Mouse (Mus musculus): ENCODE results near the gene Ctsf. TPM values are rescaled to one million over a fixed set of nuclear protein-coding genes. Genes with fewer than 3 reads are reported as not detected.

Ctsf gene
- polyA plus RNA-seq, 1 experiment: 31.9 TPM

DNA sequence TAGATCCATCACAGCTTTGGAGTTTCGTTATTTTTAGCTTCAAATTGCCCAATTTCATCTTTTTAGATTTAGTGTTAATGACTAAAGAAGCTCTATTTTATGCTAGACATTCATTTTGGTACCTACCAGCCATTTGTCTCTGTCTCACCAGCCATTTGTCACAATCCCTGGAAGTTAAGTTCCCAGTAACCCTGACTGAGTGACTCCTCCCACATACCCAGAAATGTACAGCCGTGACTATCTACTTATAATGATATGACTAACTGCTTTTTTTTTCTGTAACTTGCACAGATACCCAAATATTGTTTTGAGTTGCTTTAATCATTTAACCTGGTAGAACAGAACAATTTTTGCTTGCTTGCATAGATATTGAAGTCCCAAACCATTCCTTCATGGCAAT is 9.1 kb upstream of the Ctsf start:
- no peak overlapping the region for H3K4me3 ChIP-seq (ENCODE audit: control insufficient read depth, insufficient read depth, low read length)
- H3K27ac ChIP-seq (ENCODE audit: control insufficient read depth, insufficient read depth, low read length): no peak overlapping the region
- 85% methylated on average over 2 of the region's 2 CpGs for WGBS
- no peaks in the 10 kb centered on the region for H3K36me3 ChIP-seq (ENCODE audit: control insufficient read depth, insufficient read depth, low read length)
- no peaks in the 10 kb centered on the region; the same call in 1 of the 2 replicates for H3K27me3 ChIP-seq (ENCODE audit: control insufficient read depth, insufficient read depth, low read length)
- no peak for TF ChIP-seq CTCF (IDR thresholded peaks at IDR 0.05; ENCODE audit: borderline replicate concordance, control insufficient read depth, extremely low read depth, insufficient read depth, low read length, poor library complexity)
- no peak for DNase-seq
- H3K4me1 ChIP-seq (replicated peaks; ENCODE audit: control insufficient read depth, insufficient read depth, low read length): no peaks in the 10 kb centered on the region

DNA sequence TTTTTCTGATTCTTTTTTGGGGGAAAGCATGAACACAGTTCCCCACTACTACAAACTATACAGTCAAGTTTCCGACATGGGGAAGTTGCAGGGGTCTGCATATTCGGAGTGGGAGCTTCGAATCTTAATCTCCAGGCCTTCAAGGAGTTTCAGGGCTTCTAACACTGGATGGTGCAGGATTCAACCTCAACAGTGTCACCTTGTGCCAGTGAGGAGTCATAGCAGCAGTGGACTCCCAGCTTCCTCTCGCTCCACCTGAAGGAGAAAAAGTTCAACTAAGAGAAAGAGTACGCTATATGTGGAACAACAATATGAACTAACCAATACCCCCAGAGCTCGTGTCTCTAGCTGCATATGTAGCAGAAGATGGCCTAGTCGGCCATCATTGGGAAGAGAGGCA is 7.4 kb upstream of the Ctsf start:
- TF ChIP-seq CTCF (IDR thresholded peaks at IDR 0.05; ENCODE audit: borderline replicate concordance, control insufficient read depth, extremely low read depth, insufficient read depth, low read length, poor library complexity) (no peak), POLR2A (IDR thresholded peaks at IDR 0.05; ENCODE audit: control insufficient read depth, extremely low read depth, insufficient read depth, low read length, poor library complexity) (no peak)
- H3K36me3 ChIP-seq (ENCODE audit: control insufficient read depth, insufficient read depth, low read length): no peaks in the 10 kb centered on the region
- no peaks in the 10 kb centered on the region for H3K27me3 ChIP-seq (ENCODE audit: control insufficient read depth, insufficient read depth, low read length)
- no peaks in the 10 kb centered on the region for H3K4me1 ChIP-seq (replicated peaks; ENCODE audit: control insufficient read depth, insufficient read depth, low read length)
- no peak overlapping the region for H3K27ac ChIP-seq (ENCODE audit: control insufficient read depth, insufficient read depth, low read length)
- no peak overlapping the region for H3K4me3 ChIP-seq (ENCODE audit: control insufficient read depth, insufficient read depth, low read length)
- DNase-seq: peak; percentile 27
- 23% methylated on average over 7 of the region's 7 CpGs for WGBS

DNA sequence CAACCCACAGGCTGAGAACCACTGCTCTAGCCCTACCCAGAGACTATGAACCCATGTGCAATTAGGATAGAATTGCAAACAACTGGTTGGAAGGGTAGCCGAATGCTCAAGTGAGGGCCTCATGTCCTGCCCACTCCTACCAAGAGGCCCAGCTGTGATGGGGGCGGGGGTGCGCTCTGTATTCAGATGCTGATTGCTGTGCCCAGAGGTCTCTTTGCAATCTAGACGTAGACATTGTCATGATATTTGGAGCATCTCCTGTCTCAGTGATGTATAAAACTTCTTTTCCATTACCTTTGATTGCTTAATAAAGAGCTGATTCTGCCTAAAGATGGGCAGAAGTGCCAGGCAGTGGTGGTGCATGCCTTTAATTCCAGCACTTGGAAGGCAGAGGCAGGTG is 5.1 kb upstream of the Ctsf start:
- H3K36me3 ChIP-seq (ENCODE audit: control insufficient read depth, insufficient read depth, low read length): no peaks in the 10 kb centered on the region
- peaks cover 6% of the 10 kb centered on the region; the same call in 1 of the 2 replicates for H3K27me3 ChIP-seq (ENCODE audit: control insufficient read depth, insufficient read depth, low read length)
- DNase-seq: no peak
- TF ChIP-seq CTCF (IDR thresholded peaks at IDR 0.05; ENCODE audit: borderline replicate concordance, control insufficient read depth, extremely low read depth, insufficient read depth, low read length, poor library complexity) (no peak), POLR2A (IDR thresholded peaks at IDR 0.05; ENCODE audit: control insufficient read depth, extremely low read depth, insufficient read depth, low read length, poor library complexity) (no peak)
- H3K27ac ChIP-seq (ENCODE audit: control insufficient read depth, insufficient read depth, low read length): no peak overlapping the region
- no peaks in the 10 kb centered on the region for H3K4me1 ChIP-seq (replicated peaks; ENCODE audit: control insufficient read depth, insufficient read depth, low read length)
- WGBS: 87% methylated on average over 4 of the region's 4 CpGs
- H3K4me3 ChIP-seq (ENCODE audit: control insufficient read depth, insufficient read depth, low read length): no peak overlapping the region

DNA sequence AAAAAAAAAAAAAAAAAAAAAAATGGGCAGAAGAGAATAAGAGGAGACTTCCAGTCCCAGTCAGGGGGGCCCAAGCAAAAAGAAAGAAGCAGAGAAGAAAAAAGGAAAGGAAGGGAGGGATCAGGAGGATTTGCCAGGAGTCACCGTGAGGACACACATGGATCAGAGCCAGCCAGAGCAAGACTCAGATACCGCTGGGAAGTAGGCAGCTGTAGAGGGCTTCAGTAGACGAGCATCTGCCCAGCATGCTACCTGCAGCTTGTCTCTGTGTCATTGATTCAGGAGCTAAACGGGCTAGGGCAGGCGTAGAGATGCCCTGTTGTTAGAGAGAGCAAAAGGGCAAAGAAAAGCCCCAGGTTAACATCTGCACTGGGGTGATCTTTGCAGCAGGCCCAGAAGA is 4.6 kb upstream of the Ctsf start:
- 76% methylated on average over 5 of the region's 5 CpGs for WGBS
- H3K36me3 ChIP-seq (ENCODE audit: control insufficient read depth, insufficient read depth, low read length): no peaks in the 10 kb centered on the region
- H3K27me3 ChIP-seq (ENCODE audit: control insufficient read depth, insufficient read depth, low read length): peaks cover 6% of the 10 kb centered on the region; the same call in 1 of the 2 replicates
- H3K27ac ChIP-seq (ENCODE audit: control insufficient read depth, insufficient read depth, low read length): no peak overlapping the region
- no peak overlapping the region for H3K4me3 ChIP-seq (ENCODE audit: control insufficient read depth, insufficient read depth, low read length)
- no peak for DNase-seq
- TF ChIP-seq CTCF (IDR thresholded peaks at IDR 0.05; ENCODE audit: borderline replicate concordance, control insufficient read depth, extremely low read depth, insufficient read depth, low read length, poor library complexity) (no peak), POLR2A (IDR thresholded peaks at IDR 0.05; ENCODE audit: control insufficient read depth, extremely low read depth, insufficient read depth, low read length, poor library complexity) (no peak)
- H3K4me1 ChIP-seq (replicated peaks; ENCODE audit: control insufficient read depth, insufficient read depth, low read length): no peaks in the 10 kb centered on the region

DNA sequence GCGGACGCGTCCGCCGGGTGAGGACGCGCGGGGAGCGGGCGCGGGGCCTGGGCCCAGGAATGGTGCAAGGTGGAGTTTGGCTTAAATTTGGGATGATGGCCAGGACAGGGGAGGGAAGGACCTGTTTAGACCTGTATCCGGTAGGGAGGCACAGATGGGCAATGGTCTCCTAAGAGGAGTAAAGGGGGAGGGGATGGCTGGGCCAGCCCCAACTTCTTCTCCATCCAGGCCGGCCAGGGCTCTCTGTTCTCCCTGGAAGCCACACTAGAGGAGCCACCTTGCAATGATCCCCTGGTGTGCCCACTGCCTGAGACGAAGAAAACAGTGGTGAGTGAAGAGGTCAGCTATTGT is 515 bp downstream of the Ctsf start:
- whole genome bisulfite sequencing: 22% methylated on average over 14 of the region's 14 CpGs
- no peak for DNase-seq
- no peak for TF ChIP-seq POLR2A (IDR thresholded peaks at IDR 0.05; ENCODE audit: control insufficient read depth, extremely low read depth, insufficient read depth, low read length, poor library complexity)
- no peak for TF ChIP-seq CTCF (IDR thresholded peaks at IDR 0.05; ENCODE audit: borderline replicate concordance, control insufficient read depth, extremely low read depth, insufficient read depth, low read length, poor library complexity)
- Histone ChIP-seq H3K36me3 (ENCODE audit: control insufficient read depth, insufficient read depth, low read length) (no peaks in the 10 kb centered on the region), H3K27me3 (ENCODE audit: control insufficient read depth, insufficient read depth, low read length) (peaks cover 6% of the 10 kb centered on the region; the same call in 1 of the 2 replicates), H3K4me3 (ENCODE audit: control insufficient read depth, insufficient read depth, low read length) (peak overlapping the region; percentile 12), H3K4me1 (replicated peaks; ENCODE audit: control insufficient read depth, insufficient read depth, low read length) (no peaks in the 10 kb centered on the region), H3K27ac (ENCODE audit: control insufficient read depth, insufficient read depth, low read length) (no peak overlapping the region)

DNA sequence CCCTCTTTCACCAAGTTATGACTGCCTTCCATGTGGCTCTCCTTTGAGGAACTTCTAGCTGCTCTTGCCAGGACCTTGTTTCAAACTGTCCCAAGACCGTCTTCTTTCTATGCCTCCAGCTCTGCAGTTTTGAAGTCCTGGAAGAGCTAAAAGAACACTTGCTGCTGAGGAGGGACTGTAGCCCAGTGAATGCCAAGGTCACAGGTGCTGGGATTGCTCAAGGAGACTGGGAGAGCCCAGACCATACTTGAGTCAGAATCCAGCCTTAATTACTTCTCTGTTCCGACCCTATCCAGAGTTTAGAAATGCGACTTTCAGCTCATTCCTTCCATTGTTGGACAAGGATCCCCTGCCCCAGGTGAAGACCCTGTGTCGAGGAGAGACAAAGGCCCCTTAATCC is 1.0 kb downstream of the Ctsf start:
- no peak for DNase-seq
- Histone ChIP-seq H3K27me3 (ENCODE audit: control insufficient read depth, insufficient read depth, low read length) (peaks cover 6% of the 10 kb centered on the region; the same call in 1 of the 2 replicates), H3K4me3 (ENCODE audit: control insufficient read depth, insufficient read depth, low read length) (no peak overlapping the region), H3K27ac (ENCODE audit: control insufficient read depth, insufficient read depth, low read length) (no peak overlapping the region; the same call in 1 of the 2 replicates), H3K4me1 (replicated peaks; ENCODE audit: control insufficient read depth, insufficient read depth, low read length) (no peaks in the 10 kb centered on the region), H3K36me3 (ENCODE audit: control insufficient read depth, insufficient read depth, low read length) (no peaks in the 10 kb centered on the region)
- TF ChIP-seq POLR2A (IDR thresholded peaks at IDR 0.05; ENCODE audit: control insufficient read depth, extremely low read depth, insufficient read depth, low read length, poor library complexity) (no peak), CTCF (IDR thresholded peaks at IDR 0.05; ENCODE audit: borderline replicate concordance, control insufficient read depth, extremely low read depth, insufficient read depth, low read length, poor library complexity) (no peak)
- WGBS: 85% methylated on average over 4 of the region's 4 CpGs

DNA sequence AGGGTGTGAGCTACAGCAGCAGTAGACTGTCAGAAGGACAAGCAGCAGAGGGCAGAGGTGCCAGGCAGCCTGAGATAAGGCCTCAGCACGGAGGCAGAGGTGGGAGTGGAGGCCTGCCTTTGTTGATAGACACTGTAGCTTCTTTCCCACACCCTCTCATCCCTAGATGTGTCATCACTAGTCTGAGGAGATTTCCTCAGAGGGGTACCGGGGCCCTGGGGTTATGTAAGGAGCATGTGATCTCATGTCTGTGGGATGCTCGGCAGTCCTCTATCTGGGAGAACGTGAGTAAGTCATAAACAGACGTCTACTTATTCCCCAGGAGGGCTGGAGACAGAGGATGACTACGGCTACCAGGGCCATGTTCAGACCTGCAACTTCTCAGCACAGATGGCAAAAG is 4.2 kb downstream of the Ctsf start:
- H3K4me3 ChIP-seq (ENCODE audit: control insufficient read depth, insufficient read depth, low read length): no peak overlapping the region
- peaks cover 4% of the 10 kb centered on the region; the same call in 1 of the 2 replicates for H3K27me3 ChIP-seq (ENCODE audit: control insufficient read depth, insufficient read depth, low read length)
- DNase-seq: no peak
- no peak overlapping the region for H3K27ac ChIP-seq (ENCODE audit: control insufficient read depth, insufficient read depth, low read length)
- no peak for TF ChIP-seq POLR2A (IDR thresholded peaks at IDR 0.05; ENCODE audit: control insufficient read depth, extremely low read depth, insufficient read depth, low read length, poor library complexity)
- TF ChIP-seq CTCF (IDR thresholded peaks at IDR 0.05; ENCODE audit: borderline replicate concordance, control insufficient read depth, extremely low read depth, insufficient read depth, low read length, poor library complexity): no peak
- no peaks in the 10 kb centered on the region for H3K36me3 ChIP-seq (ENCODE audit: control insufficient read depth, insufficient read depth, low read length)
- H3K4me1 ChIP-seq (replicated peaks; ENCODE audit: control insufficient read depth, insufficient read depth, low read length): no peaks in the 10 kb centered on the region
- WGBS: 94% methylated on average over 6 of the region's 6 CpGs
